Mouse (Mus musculus): ENCODE data around the gene Asb7. TPM values are rescaled to one million over a fixed set of nuclear protein-coding genes. Genes with fewer than 3 reads are reported as not detected.

Asb7 gene
- total and polyA plus RNA-seq, 3 experiments, result 2.2 to 9.0 (median 7.5) TPM

DNA sequence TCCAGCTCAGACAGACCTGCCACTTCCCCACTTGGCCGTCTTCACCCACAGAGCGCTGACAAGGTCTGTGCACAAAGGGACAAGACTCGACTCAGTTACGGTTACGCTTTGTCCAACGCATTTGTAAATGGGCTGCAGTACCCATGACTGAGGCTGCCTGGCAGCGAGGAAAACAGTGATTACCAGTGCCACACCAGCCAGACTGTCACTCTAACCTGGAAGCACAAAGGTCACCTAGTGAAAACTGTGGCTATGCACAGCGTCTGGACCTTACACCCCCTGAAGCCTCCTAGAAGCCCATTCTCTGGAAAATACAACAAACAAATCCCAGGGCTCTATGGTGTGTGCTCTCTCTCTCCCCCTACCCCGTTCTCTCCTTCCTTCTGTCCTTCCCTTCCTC is 33.9 kb downstream of the Asb7 start:
- peaks cover 3% of the 10 kb centered on the region for H3K79me2 ChIP-seq (replicated peaks; ENCODE audit: control insufficient read depth, insufficient read depth, low read length)
- DNase-seq, result no peak
- H3K4me3 ChIP-seq, result no peak overlapping the region
- H3K27me3 ChIP-seq (ENCODE audit: control insufficient read depth, insufficient read depth, low read length), result no peaks in the 10 kb centered on the region
- no peaks in the 10 kb centered on the region for H3K4me1 ChIP-seq (ENCODE audit: control insufficient read depth, insufficient read depth, low read length)
- intact Hi-C loops (cut with DNase I), result loop anchor here (5.0 kb wide), 1 partner anchor 343 kb away; no protein-coding TSS in a partner anchor
- WGBS, result 91% methylated on average over 9 of the region's 9 CpGs
- no peak overlapping the region for H3K27ac ChIP-seq
- TF ChIP-seq CTCF (IDR thresholded peaks at IDR 0.05) (no peak), EP300 (IDR thresholded peaks at IDR 0.05; ENCODE audit: insufficient read depth, low read depth, low read length) (no peak), POLR2A (IDR thresholded peaks at IDR 0.05; ENCODE audit: insufficient read depth, low read depth, low read length) (no peak)
- no peaks in the 10 kb centered on the region for H3K36me3 ChIP-seq (ENCODE audit: control insufficient read depth, insufficient read depth, low read length)
- no peak overlapping the region for H3K9ac ChIP-seq (ENCODE audit: low read depth, low read length)

DNA sequence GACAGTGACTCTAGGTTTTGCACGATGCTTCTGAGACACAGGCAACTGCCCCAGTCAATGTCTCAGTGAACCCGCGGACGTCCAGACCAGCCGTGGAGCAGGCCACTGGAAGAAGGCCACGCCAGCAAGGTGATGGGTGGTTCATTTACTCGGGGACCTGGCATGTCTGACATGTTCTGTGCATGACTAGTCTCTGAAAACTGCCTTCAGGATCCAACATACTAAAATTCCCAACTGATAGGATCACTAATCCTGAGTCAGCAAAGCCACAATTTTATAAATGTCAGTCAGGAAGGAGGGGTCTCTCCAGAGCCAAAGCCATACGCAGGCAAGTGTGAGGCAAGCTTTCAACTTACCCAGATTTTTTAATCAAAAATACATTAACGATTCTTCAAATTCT is 35.8 kb downstream of the Asb7 start:
- no peaks in the 10 kb centered on the region for H3K4me1 ChIP-seq (ENCODE audit: control insufficient read depth, insufficient read depth, low read length)
- H3K79me2 ChIP-seq (replicated peaks; ENCODE audit: control insufficient read depth, insufficient read depth, low read length), result peaks cover 3% of the 10 kb centered on the region
- no peak for TF ChIP-seq EP300 (IDR thresholded peaks at IDR 0.05; ENCODE audit: insufficient read depth, low read depth, low read length)
- TF ChIP-seq CTCF (IDR thresholded peaks at IDR 0.05), result no peak
- TF ChIP-seq POLR2A (IDR thresholded peaks at IDR 0.05; ENCODE audit: insufficient read depth, low read depth, low read length), result no peak
- 94% methylated on average over 9 of the region's 9 CpGs for WGBS
- no peak overlapping the region for H3K9ac ChIP-seq (ENCODE audit: low read depth, low read length)
- no peak overlapping the region for H3K27ac ChIP-seq
- H3K27me3 ChIP-seq (ENCODE audit: control insufficient read depth, insufficient read depth, low read length), result no peaks in the 10 kb centered on the region
- no peaks in the 10 kb centered on the region for H3K36me3 ChIP-seq (ENCODE audit: control insufficient read depth, insufficient read depth, low read length)
- no peak overlapping the region for H3K4me3 ChIP-seq
- intact Hi-C loops (cut with DNase I), result no loop called here
- DNase-seq, result no peak

GRCm38 (mm10) chr7:66652216-66652615 is 37.2 kb downstream of the Asb7 start:
- TF ChIP-seq CTCF (IDR thresholded peaks at IDR 0.05) (no peak), EP300 (IDR thresholded peaks at IDR 0.05; ENCODE audit: insufficient read depth, low read depth, low read length) (no peak), POLR2A (IDR thresholded peaks at IDR 0.05; ENCODE audit: insufficient read depth, low read depth, low read length) (no peak)
- Histone ChIP-seq H3K27me3 (ENCODE audit: control insufficient read depth, insufficient read depth, low read length) (no peaks in the 10 kb centered on the region), H3K79me2 (replicated peaks; ENCODE audit: control insufficient read depth, insufficient read depth, low read length) (peaks cover 2% of the 10 kb centered on the region; the same call in 1 of the 2 replicates), H3K27ac (no peak overlapping the region), H3K4me1 (ENCODE audit: control insufficient read depth, insufficient read depth, low read length) (no peaks in the 10 kb centered on the region), H3K9ac (ENCODE audit: low read depth, low read length) (no peak overlapping the region), H3K36me3 (ENCODE audit: control insufficient read depth, insufficient read depth, low read length) (no peaks in the 10 kb centered on the region), H3K4me3 (no peak overlapping the region)
- intact Hi-C loops (cut with DNase I), result no loop called here
- 81% methylated on average over 4 of the region's 4 CpGs for WGBS
- DNase-seq, result no peak

- intact Hi-C loops (cut with DNase I), result no loop called here
- H3K79me2 ChIP-seq (replicated peaks; ENCODE audit: control insufficient read depth, insufficient read depth, low read length), result peaks cover 2% of the 10 kb centered on the region; the same call in 1 of the 2 replicates
- no peaks in the 10 kb centered on the region for H3K27me3 ChIP-seq (ENCODE audit: control insufficient read depth, insufficient read depth, low read length)
- no peak for DNase-seq
- WGBS, result 88% methylated on average over 5 of the region's 5 CpGs
- no peak overlapping the region for H3K27ac ChIP-seq
- H3K4me3 ChIP-seq, result no peak overlapping the region
- H3K9ac ChIP-seq (ENCODE audit: low read depth, low read length), result no peak overlapping the region
- no peaks in the 10 kb centered on the region for H3K4me1 ChIP-seq (ENCODE audit: control insufficient read depth, insufficient read depth, low read length)
- TF ChIP-seq POLR2A (IDR thresholded peaks at IDR 0.05; ENCODE audit: insufficient read depth, low read depth, low read length), result no peak
- no peak for TF ChIP-seq EP300 (IDR thresholded peaks at IDR 0.05; ENCODE audit: insufficient read depth, low read depth, low read length)
- no peak for TF ChIP-seq CTCF (IDR thresholded peaks at IDR 0.05)
- no peaks in the 10 kb centered on the region for H3K36me3 ChIP-seq (ENCODE audit: control insufficient read depth, insufficient read depth, low read length)
These were observed 38.5 kb downstream of the Asb7 start for GRCm38 (mm10) chr7:66650883-66651282.

DNA sequence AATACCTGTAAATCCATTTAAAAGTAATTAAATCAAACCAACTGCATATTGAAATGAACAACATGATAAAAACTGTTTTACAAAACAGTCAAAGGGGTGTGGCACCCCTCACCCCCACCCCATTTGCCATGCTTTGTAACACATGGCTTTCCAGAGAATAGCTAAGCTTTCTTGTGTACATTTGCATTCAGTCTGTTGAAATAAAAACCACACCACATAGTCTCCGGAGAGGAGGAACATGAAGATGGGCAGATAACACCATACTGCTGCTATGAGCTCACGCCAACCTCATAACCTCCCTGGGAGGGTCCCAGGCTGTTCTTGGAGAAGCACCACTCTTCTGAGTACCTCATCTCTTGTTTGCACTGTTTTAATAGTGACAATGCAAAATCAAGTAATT is 40.2 kb downstream of the Asb7 start:
- 85% methylated on average over 2 of the region's 2 CpGs for WGBS
- intact Hi-C loops (cut with DNase I), result no loop called here
- no peak for DNase-seq

GRCm38 (mm10) chr7:66645736-66646135 is 43.7 kb downstream of the Asb7 start:
- H3K36me3 ChIP-seq (ENCODE audit: control insufficient read depth, insufficient read depth, low read length), result no peaks in the 10 kb centered on the region
- H3K4me1 ChIP-seq (ENCODE audit: control insufficient read depth, insufficient read depth, low read length), result no peaks in the 10 kb centered on the region
- H3K4me3 ChIP-seq, result no peak overlapping the region
- H3K27ac ChIP-seq, result no peak overlapping the region
- no peaks in the 10 kb centered on the region for H3K27me3 ChIP-seq (ENCODE audit: control insufficient read depth, insufficient read depth, low read length)
- no peak for DNase-seq
- whole genome bisulfite sequencing, result 100% methylated on average over 2 of the region's 2 CpGs
- no peak overlapping the region for H3K9ac ChIP-seq (ENCODE audit: low read depth, low read length)
- intact Hi-C loops (cut with DNase I), result no loop called here
- TF ChIP-seq POLR2A (IDR thresholded peaks at IDR 0.05; ENCODE audit: insufficient read depth, low read depth, low read length), result no peak
- TF ChIP-seq CTCF (IDR thresholded peaks at IDR 0.05), result no peak
- TF ChIP-seq EP300 (IDR thresholded peaks at IDR 0.05; ENCODE audit: insufficient read depth, low read depth, low read length), result no peak
- no peaks in the 10 kb centered on the region for H3K79me2 ChIP-seq (replicated peaks; ENCODE audit: control insufficient read depth, insufficient read depth, low read length)

More for the DNA sequence above, 40.2 kb downstream of the Asb7 start:
- Histone ChIP-seq H3K4me1 (ENCODE audit: control insufficient read depth, insufficient read depth, low read length) (no peaks in the 10 kb centered on the region), H3K27me3 (ENCODE audit: control insufficient read depth, insufficient read depth, low read length) (no peaks in the 10 kb centered on the region), H3K9ac (ENCODE audit: low read depth, low read length) (no peak overlapping the region), H3K27ac (no peak overlapping the region), H3K79me2 (replicated peaks; ENCODE audit: control insufficient read depth, insufficient read depth, low read length) (no peaks in the 10 kb centered on the region), H3K4me3 (no peak overlapping the region), H3K36me3 (ENCODE audit: control insufficient read depth, insufficient read depth, low read length) (no peaks in the 10 kb centered on the region)
- no peak for TF ChIP-seq POLR2A (IDR thresholded peaks at IDR 0.05; ENCODE audit: insufficient read depth, low read depth, low read length)
- TF ChIP-seq CTCF (IDR thresholded peaks at IDR 0.05), result no peak
- TF ChIP-seq EP300 (IDR thresholded peaks at IDR 0.05; ENCODE audit: insufficient read depth, low read depth, low read length), result no peak
